Mouse (Mus musculus): ENCODE measurements around the gene Dhx35. TPM values are rescaled to one million over a fixed set of nuclear protein-coding genes. Genes with fewer than 3 reads are reported as not detected.

The Dhx35 gene
- polyA plus RNA-seq (2015; fragmentation: Nextera tagmentation; extraction: Ambion mirVana), result 14.3 and 14.6 TPM in 2 replicates

DNA sequence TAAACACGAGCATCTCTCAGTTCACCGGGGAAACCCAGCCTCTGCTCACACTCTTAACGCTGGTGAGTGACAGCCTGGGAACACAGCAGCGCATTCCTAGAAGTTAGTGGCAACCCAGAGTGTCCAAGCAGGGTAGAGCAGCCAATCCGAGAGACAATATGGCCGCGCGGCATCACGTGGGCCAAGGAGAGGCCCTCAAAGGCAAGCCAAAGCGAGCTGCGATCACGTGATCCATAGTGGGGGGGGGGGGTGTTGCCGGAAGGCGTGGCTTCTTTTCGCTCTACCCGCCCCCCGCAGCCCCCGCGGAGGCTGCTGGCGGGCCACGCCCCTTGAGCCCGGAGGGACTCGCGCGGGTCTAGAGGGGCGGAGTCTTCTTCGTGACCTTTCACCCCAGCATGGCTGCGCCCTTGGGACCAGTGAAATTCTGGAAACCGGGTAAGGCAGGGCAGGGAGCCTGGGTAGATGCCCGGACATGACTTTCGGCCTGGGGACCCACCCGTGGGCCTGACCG is at the start of gene Dhx35:
Gene Dhx35, plus strand, starts transcription at position 314 of the 511 bp plus-strand sequence.
- no peaks in the 10 kb centered on the region for H3K9me3 ChIP-seq
- 0% methylated on average over 33 of the region's 33 CpGs for WGBS
- H3K36me3 ChIP-seq (replicated peaks), result no peaks in the 10 kb centered on the region
- H3K4me1 ChIP-seq, result peaks cover 22% of the 10 kb centered on the region
- H3K27me3 ChIP-seq (replicated peaks), result no peaks in the 10 kb centered on the region
- ATAC-seq (replicated peaks), result peak; percentile 99
- peak within 1 kb of the TSS; percentile 92 for H3K4me3 ChIP-seq
- H3K27ac ChIP-seq, result peak within 1 kb of the TSS; percentile 87
- peak within 1 kb of the TSS; percentile 81 for H3K4me2 ChIP-seq
- H3K9ac ChIP-seq, result peak within 1 kb of the TSS; percentile 78

DNA sequence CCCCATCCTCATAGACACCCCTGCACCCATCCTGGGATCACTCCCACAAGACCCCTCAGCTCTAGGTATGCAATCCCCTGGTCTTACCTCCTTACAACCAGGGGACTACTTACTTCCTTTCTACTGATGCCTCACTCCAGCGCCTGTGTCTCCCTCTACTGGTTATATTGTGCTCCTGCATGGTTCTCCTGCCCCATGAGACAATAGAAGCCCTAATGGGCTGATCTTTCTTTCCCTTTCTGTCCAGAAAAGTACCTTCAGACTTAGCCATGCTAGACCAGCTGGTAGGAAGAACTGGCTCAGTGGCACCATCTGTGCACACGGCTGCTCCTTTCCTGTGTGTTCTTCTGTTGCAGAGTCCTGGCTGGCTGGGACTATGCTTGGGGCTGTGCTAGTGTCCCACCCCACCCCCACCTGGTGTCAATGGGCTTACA is 49.5 kb upstream of the Dhx35 start:
- WGBS, result 17% methylated on average over 2 of the region's 2 CpGs
- no peak overlapping the region for H3K27ac ChIP-seq
- peaks cover 4% of the 10 kb centered on the region; the same call in 1 of the 2 replicates for H3K4me1 ChIP-seq
- H3K4me3 ChIP-seq, result no peak overlapping the region
- H3K4me2 ChIP-seq, result no peak overlapping the region
- H3K36me3 ChIP-seq (replicated peaks), result no peaks in the 10 kb centered on the region; the same call in 1 of the 2 replicates
- no peak overlapping the region for H3K9ac ChIP-seq
- peak; percentile 27; the same call in 1 of the 2 replicates for ATAC-seq (replicated peaks)
- no peaks in the 10 kb centered on the region for H3K9me3 ChIP-seq
- no peaks in the 10 kb centered on the region for H3K27me3 ChIP-seq (replicated peaks)

DNA sequence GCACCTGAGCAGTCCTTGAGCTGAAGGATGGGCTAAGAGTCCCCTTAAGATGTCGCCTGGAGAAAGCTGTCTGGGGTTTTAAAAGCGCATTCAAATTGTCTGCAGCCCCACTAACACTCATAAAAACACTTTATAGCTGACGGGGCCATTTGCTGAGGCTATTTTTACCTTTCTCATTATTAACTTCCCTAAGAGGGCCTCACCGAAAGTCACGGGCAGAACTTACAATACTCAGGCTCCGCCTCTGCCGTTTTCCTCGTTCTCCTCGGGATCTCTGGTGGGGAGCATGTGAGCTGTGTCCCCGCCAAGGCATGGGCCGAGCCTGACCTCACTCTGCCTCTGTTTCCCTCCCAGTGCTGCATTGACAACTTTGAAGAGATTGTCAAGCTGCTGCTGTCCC is 48.4 kb upstream of the Dhx35 start:
- 75% methylated on average over 11 of the region's 11 CpGs for WGBS
- H3K4me3 ChIP-seq, result no peak overlapping the region

DNA sequence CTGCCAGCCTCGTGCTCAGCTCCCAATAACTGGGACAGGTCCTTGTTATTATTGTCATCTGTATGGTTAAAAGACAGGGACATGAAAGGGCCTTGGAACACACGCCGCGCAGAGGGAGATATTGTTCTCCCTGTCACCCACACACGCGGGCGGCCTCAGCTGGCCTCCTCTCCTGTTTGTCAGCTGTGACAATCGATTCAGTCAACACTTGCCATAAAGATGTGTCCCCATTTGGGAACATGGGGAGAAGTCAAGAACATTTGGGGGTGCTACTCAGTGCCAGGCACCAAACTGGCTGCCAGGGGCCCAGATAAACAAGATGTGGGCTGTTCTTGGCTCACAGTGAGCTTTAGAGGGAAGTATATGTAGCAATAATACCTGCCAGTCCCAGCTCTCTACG is 45.2 kb upstream of the Dhx35 start:
- no peak overlapping the region for H3K4me2 ChIP-seq
- no peak overlapping the region for H3K4me3 ChIP-seq
- no peak for ATAC-seq (replicated peaks)
- H3K4me1 ChIP-seq, result no peaks in the 10 kb centered on the region
- no peaks in the 10 kb centered on the region for H3K9me3 ChIP-seq
- no peaks in the 10 kb centered on the region; the same call in 1 of the 2 replicates for H3K36me3 ChIP-seq (replicated peaks)
- H3K27ac ChIP-seq, result no peak overlapping the region
- no peaks in the 10 kb centered on the region for H3K27me3 ChIP-seq (replicated peaks)
- WGBS, result 87% methylated on average over 9 of the region's 9 CpGs
- H3K9ac ChIP-seq, result no peak overlapping the region

More for the DNA sequence above, 48.4 kb upstream of the Dhx35 start:
- H3K9ac ChIP-seq, result no peak overlapping the region
- no peaks in the 10 kb centered on the region for H3K27me3 ChIP-seq (replicated peaks)
- no peak overlapping the region for H3K27ac ChIP-seq
- ATAC-seq (replicated peaks), result no peak
- H3K4me2 ChIP-seq, result no peak overlapping the region
- H3K36me3 ChIP-seq (replicated peaks), result no peaks in the 10 kb centered on the region; the same call in 1 of the 2 replicates
- H3K4me1 ChIP-seq, result peaks cover 2% of the 10 kb centered on the region; the same call in 1 of the 2 replicates
- no peaks in the 10 kb centered on the region for H3K9me3 ChIP-seq

DNA sequence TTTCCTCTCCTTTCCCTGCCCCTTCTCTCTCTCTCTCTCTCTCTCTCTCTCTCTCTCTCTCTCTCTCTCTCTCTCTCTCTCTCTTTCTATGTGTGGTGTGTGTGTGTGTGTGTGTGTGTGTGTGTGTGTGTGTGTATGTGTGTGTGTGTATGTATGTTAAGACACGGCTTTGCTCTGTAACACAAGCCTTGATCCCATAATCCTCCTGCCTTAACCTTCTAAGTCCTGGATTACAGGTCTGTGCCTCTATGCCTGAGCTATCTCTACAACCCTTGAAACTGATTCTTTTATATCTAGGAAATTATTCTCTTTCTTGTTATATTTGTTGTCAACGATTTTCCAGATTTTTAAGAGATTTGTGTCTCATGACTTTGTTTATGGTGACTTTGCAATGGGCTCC is 34.4 kb upstream of the Dhx35 start:
- Histone ChIP-seq H3K27ac (no peak overlapping the region), H3K4me1 (no peaks in the 10 kb centered on the region), H3K4me3 (no peak overlapping the region), H3K36me3 (replicated peaks) (no peaks in the 10 kb centered on the region), H3K27me3 (replicated peaks) (no peaks in the 10 kb centered on the region), H3K9ac (no peak overlapping the region), H3K9me3 (no peaks in the 10 kb centered on the region), H3K4me2 (no peak overlapping the region)
- 88% methylated on average over 2 of the region's 2 CpGs for WGBS
- no peak for ATAC-seq (replicated peaks)

DNA sequence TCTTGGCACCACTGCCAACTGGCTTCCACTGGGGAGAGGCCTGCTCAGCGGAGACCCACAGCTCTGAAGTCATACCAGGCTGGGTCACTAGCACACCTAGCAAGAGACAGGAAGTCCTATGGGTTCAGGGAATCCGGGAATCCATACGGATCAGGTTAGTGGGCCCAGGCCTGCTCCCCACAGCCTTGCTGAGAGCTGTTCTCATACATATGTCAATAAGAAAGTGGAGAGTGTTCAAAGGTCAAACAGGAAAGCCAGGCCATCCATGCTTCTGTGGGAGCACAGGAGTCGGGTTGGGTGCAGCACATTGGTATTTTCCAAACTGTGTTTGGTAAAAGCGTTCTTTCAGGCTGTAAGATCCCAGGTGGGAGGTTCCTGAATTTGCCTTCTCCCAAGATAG is 32.3 kb upstream of the Dhx35 start:
- H3K36me3 ChIP-seq (replicated peaks), result no peaks in the 10 kb centered on the region
- ATAC-seq (replicated peaks), result no peak
- H3K9me3 ChIP-seq, result no peaks in the 10 kb centered on the region
- no peak overlapping the region for H3K9ac ChIP-seq
- no peak overlapping the region for H3K4me3 ChIP-seq
- H3K27me3 ChIP-seq (replicated peaks), result no peaks in the 10 kb centered on the region
- 90% methylated on average over 5 of the region's 5 CpGs for WGBS
- no peak overlapping the region for H3K4me2 ChIP-seq
- peaks cover 1% of the 10 kb centered on the region for H3K4me1 ChIP-seq
- no peak overlapping the region for H3K27ac ChIP-seq

DNA sequence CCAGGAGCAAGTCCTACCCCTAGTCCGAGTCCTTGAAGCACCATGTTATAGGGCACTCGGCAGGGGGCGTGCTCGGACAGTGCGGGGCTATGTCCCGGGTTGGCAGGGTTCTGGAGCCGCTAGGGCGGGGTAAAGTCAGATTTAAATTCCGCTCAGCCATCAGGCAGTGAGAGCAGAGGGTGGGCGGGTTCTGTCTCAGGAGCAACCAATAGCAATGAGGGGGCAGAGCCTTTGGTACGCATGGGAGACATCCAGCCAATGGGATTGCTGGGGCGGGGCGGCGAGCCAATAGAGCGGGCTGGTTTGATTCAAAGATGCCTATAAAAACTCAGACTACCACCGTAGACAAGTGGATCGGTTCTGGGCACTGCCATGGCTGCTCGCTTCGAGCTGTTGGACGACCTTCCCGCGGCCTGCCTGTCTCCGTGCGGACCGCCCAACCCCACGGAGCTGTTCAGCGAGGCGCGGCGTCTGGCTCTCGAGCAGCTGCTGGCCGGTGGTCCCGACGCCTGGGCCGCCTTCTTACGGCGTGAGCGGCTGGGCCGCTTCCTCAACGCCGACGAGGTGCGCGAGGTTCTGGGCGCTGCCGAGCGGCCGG is 26.8 kb upstream of the Dhx35 start, which contains the start of gene Fam83d:
Gene Fam83d, plus strand, starts transcription at position 352 of the 598 bp plus-strand sequence.
- Histone ChIP-seq H3K27me3 (replicated peaks) (no peaks in the 10 kb centered on the region), H3K36me3 (replicated peaks) (no peaks in the 10 kb centered on the region), H3K9ac (peak within 1 kb of the TSS; percentile 37), H3K9me3 (no peaks in the 10 kb centered on the region), H3K4me2 (peak within 1 kb of the TSS; percentile 100), H3K27ac (0 out of 2 replicates have a peak within 1 kb of the TSS, but pooled peaks have one; percentile 0), H3K4me1 (peaks cover 33% of the 10 kb centered on the region), H3K4me3 (peak within 1 kb of the TSS; percentile 61)
- WGBS, result under 1% methylated on average over 48 of the region's 48 CpGs
- ATAC-seq (replicated peaks), result peak; percentile 99

DNA sequence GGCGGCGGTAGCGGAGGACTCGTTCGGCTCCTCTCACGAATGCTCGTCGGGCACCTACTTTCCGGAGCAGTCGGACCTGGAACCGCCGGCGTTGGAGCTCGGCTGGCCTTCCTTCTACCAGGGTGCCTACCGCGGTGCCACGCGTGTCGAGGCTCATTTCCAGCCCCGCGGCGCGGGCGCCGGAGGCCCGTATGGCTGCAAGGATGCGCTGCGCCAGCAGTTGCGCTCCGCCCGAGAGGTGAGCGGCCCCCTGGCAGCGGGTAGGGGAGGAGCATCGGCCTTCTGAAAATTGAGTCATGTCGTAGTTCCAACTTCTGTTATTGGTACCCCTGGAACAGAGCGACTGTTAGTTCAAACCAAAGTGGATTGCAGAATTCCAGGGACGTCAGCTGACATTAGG is 26.3 kb upstream of the Dhx35 start:
- Histone ChIP-seq H3K27me3 (replicated peaks) (no peaks in the 10 kb centered on the region), H3K9ac (peak overlapping the region; percentile 37), H3K4me1 (peaks cover 33% of the 10 kb centered on the region), H3K27ac (0 out of 2 replicates have a peak overlapping the region, but pooled peaks have one; percentile 0), H3K9me3 (no peaks in the 10 kb centered on the region), H3K36me3 (replicated peaks) (no peaks in the 10 kb centered on the region), H3K4me2 (peak overlapping the region; percentile 100), H3K4me3 (peak overlapping the region; percentile 61)
- WGBS, result under 1% methylated on average over 37 of the region's 37 CpGs
- peak; percentile 25 for ATAC-seq (replicated peaks)

DNA sequence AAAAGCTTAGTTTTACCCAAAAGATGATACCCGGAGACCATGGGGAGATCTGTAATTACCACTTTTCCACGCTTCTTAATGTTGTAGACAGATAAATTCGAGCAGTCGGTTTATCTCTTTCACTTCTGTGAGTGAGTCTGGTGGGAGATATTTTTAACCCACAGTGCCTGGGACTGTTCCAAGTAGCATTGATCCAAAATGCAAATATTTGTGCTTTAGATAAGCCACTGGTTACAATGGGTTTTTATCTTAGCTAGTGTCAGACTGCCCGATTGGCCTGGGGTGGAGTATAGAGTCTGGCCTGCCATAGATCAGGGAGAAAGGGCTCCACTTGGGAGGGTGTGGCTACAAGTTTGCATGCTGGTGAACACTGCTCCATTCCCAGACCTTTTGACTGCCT is 25.8 kb upstream of the Dhx35 start:
- H3K36me3 ChIP-seq (replicated peaks), result no peaks in the 10 kb centered on the region
- peaks cover 33% of the 10 kb centered on the region for H3K4me1 ChIP-seq
- H3K9me3 ChIP-seq, result no peaks in the 10 kb centered on the region
- ATAC-seq (replicated peaks), result no peak
- no peak overlapping the region for H3K27ac ChIP-seq
- no peaks in the 10 kb centered on the region for H3K27me3 ChIP-seq (replicated peaks)
- H3K4me3 ChIP-seq, result peak overlapping the region; percentile 61
- H3K4me2 ChIP-seq, result peak overlapping the region; percentile 100
- H3K9ac ChIP-seq, result peak overlapping the region; percentile 37; the same call in 1 of the 2 replicates
- WGBS, result 6% methylated on average over 5 of the region's 5 CpGs

DNA sequence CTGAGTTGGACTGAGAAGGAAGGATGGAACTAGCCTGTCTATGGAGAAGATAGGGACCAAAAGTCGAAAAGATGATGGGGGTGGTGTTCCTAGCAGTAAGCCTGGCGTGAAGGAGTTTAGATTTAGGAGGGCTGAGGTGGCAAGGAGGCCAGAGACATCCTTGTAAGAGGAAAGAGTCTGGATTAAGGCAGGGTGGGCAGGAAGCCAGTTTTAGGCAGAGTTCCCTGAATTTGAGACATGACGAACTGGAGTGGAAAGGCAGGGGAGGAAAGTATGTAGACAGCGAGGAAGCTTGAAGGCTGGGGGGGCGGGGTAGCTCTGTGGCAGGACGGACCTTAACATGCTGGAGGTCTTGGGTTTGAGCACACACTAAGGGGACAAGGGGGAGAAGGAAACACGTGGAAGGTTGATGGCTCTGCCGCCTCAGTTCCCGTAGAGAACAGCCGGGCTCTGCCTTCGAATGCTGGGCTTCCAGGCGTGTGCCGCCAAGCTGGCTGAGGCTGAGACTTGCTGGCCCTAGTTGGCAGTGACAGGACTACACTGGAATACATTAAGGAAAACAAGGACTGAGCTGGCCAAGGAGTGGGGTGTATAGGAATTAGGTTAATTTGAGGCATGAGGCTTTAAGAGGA is 24.4 kb upstream of the Dhx35 start:
- H3K9me3 ChIP-seq, result no peaks in the 10 kb centered on the region
- no peaks in the 10 kb centered on the region for H3K27me3 ChIP-seq (replicated peaks)
- 33% methylated on average over 13 of the region's 13 CpGs for WGBS
- no peak overlapping the region for H3K4me3 ChIP-seq
- no peaks in the 10 kb centered on the region for H3K36me3 ChIP-seq (replicated peaks)
- H3K27ac ChIP-seq, result no peak overlapping the region
- H3K4me1 ChIP-seq, result peaks cover 33% of the 10 kb centered on the region
- peak overlapping the region; percentile 100 for H3K4me2 ChIP-seq
- ATAC-seq (replicated peaks), result no peak
- no peak overlapping the region for H3K9ac ChIP-seq

DNA sequence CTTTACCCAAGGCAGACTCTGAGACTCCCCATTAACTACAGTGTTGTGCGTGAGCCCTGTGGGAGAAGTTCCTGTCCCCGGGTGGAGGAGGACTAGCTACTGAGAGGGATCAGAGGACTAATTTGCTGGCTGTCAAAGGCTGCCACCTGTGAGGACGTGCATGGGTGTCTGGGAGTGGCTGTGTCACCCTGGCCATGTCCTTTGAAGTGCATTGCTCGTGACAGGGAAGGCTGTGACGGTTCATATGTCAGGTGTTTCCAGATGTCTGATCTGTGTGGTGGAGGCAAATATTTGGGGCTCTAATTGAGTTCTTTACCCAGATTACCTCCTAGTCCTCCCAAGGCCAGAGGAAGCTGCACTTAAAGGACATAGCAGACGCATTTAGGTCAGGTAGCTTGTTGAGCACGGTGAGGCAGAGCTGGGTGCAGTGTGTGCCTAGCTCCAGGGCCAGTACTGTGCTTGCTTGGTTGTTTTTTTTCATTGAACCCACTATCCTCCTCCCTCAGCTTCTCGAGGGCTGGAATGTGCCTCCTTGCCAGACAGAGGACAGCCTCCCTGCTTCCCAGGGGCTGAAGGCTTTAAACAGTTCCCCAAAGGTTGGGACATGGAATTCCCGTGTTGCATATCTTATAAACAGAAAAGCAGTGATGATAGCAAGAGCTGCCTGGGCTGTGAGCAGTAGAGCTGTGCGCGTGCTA is 23.4 kb upstream of the Dhx35 start:
- H3K9me3 ChIP-seq, result no peaks in the 10 kb centered on the region
- H3K9ac ChIP-seq, result no peak overlapping the region
- ATAC-seq (replicated peaks), result no peak
- no peak overlapping the region for H3K27ac ChIP-seq
- H3K4me3 ChIP-seq, result no peak overlapping the region
- peaks cover 33% of the 10 kb centered on the region for H3K4me1 ChIP-seq
- H3K27me3 ChIP-seq (replicated peaks), result no peaks in the 10 kb centered on the region
- WGBS, result 57% methylated on average over 11 of the region's 11 CpGs
- H3K36me3 ChIP-seq (replicated peaks), result no peaks in the 10 kb centered on the region
- H3K4me2 ChIP-seq, result no peak overlapping the region

DNA sequence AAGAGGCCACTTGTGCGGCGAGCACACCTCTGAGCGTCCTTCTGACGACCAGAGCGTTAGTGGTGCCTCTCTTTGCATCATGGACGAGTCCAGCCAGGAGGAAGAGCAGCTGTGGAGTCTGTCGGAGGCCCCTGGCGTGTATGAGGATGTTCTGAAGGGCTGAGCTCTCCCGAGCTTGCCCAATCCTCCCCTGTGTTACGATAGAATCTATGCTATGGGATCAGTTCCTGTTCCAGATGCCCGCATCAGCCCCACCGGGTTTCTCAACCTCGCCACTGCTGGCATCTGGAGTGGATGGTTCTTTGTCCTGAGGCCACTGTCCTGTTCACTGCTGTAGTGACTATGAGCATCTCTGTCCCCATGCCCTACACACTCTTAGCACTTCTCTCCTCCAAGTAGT is 21.8 kb upstream of the Dhx35 start:
- 89% methylated on average over 13 of the region's 13 CpGs for WGBS
- Histone ChIP-seq H3K27me3 (replicated peaks) (no peaks in the 10 kb centered on the region), H3K4me1 (peaks cover 28% of the 10 kb centered on the region)

More for the DNA sequence above, 21.8 kb upstream of the Dhx35 start:
- H3K36me3 ChIP-seq (replicated peaks), result no peaks in the 10 kb centered on the region
- H3K9ac ChIP-seq, result no peak overlapping the region
- no peaks in the 10 kb centered on the region for H3K9me3 ChIP-seq
- H3K4me3 ChIP-seq, result no peak overlapping the region
- ATAC-seq (replicated peaks), result no peak
- no peak overlapping the region for H3K27ac ChIP-seq
- H3K4me2 ChIP-seq, result no peak overlapping the region

Measured in midbrain, embryonic 15.5 days (tissue).